Mouse (Mus musculus) c-Kit-positive CD71-positive TER-119-negative erythroid progenitor cells, embryonic 14.5 days (primary cell): ENCODE results near the gene Ifng.
"Not testable (repeated sequence)": the region's sequence is repeated elsewhere in the genome, so short reads cannot be mapped to it uniquely, and the experiment has no call there.

Source experiments
- DNase-seq: peaks from one replicate; pipeline ENCODE4 v3.0.0-alpha.2; 2013; ENCODE audit warnings: low read depth

The Ifng gene

DNA sequence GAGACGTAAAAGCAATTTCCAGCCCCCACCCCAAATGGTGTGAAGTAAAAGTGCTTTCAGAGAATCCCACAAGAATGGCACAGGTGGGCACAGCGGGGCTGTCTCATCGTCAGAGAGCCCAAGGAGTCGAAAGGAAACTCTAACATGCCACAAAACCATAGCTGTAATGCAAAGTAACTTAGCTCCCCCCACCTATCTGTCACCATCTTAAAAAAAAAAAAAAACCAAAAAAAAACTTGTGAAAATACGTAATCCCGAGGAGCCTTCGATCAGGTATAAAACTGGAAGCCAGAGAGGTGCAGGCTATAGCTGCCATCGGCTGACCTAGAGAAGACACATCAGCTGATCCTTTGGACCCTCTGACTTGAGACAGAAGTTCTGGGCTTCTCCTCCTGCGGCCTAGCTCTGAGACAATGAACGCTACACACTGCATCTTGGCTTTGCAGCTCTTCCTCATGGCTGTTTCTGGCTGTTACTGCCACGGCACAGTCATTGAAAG is at the start of gene Ifng:
Gene Ifng (plus strand): TSS at position 305 of the 499 bp plus-strand sequence.
- DNase-seq: no peak

DNA sequence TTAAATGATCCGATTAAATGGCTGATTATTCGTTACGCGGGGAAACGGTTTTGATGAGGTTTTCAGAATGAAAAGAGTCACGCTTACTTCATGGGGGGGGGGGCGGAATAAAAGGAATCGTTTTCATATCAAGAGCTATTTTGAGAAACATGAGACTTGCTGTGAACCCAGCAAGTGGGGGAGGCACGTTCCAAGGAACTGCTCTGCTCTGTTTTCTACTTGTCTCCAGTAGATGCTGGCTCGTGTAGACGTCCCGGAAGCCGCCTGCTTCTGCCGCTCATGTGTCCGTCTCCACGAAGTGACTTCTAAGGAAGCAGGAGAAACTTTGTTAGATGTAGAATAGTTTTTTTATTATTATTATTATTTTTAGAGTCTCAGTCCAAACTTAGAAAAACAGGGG is 40.9 kb upstream of the Ifng start:
- DNase-seq: no peak

DNA sequence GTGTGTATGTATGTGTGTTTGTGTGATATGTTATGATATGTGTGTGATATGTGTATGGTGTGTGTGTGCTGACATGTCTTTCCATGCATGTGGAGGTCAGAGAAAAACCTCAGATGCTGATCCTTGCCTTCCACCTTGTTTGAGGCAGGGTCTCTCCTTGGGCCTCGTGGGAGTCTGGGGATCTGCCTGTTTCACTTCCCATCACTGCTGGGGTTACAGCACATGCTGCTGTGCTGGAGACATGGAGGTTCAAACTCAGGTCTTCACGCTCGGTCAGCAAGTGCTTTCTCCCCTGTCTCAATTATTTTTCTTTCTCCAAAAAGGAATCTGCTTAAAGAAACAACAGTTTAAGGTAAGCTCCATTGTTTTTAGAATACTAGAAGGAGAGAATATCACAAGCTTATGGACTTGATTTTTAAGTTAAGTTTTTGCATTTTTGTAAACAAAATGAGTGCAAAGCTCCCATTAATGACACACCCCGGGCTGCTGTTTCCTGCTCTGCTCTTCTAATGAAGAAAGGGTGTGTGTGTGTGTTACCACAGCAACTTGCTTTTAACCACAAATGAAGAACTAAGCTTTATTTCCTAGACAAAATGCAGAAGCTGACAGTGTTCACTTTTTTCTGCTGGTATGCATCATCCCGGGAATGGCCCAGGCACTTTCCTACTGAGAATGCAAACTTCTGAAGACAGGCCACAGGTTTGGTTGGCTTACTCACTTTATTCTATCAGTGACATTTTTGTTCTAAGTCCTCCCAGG is 34.2 kb upstream of the Ifng start:
- DNase-seq: no peak

DNA sequence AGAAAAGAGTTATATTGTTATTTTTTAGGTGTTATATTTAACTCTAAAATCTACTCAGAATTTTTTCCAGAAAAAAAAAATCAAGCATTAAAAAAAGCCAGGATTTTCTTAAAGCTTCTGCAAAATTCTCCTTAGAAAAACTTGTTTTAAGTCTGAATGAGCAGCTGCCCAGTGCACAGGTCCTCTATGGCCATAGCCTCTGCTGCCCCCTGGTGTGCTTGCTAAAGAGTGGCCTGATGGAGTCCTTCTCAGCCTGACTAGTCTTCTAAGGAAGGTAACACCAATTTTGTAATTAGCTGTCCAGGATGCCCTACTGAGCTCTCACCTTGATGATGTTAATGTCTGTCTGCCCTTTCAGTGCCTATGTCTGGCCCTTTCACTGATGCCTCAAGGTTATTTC is 29.5 kb upstream of the Ifng start:
- DNase-seq: no peak

DNA sequence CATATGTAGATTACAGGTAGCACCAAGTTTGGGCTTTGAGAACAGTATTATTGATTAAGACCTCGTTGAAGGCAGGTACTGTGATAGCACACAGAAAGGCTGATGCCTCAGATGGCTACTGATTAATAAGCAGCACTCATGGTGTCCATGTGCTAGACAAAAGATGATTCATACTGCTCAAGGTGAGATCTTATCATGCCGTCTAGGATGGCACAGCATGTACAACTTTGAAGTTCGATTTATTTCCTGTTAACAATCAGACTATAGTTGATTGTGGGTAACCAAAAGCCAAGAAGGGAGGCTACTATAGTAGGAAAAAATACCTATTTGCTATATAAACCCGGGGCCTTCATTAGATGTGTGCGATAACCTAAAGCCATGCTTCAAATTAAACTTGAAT is 28.1 kb upstream of the Ifng start:
- DNase-seq: no peak

DNA sequence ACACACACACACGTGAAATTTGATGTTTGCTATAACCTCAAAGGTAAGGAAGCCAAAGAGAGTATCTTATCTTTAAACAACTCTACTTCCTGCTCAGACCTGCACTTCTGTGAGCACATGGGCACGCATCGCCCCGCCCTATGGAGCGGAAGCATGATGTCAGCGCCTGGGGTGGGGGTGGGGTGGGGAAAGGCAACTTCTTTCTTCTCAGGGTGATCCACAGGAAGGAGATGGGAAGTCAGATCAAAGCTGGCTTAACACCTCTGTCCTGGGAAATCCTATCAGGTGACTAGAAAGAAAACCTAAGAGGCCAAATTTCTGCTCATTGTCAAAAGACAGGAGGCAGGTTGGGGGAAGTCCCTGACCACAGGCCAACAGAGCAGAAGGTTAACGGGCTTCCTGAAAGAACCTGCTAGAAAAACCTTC is 21.8 kb upstream of the Ifng start:
- DNase-seq: no peak

DNA sequence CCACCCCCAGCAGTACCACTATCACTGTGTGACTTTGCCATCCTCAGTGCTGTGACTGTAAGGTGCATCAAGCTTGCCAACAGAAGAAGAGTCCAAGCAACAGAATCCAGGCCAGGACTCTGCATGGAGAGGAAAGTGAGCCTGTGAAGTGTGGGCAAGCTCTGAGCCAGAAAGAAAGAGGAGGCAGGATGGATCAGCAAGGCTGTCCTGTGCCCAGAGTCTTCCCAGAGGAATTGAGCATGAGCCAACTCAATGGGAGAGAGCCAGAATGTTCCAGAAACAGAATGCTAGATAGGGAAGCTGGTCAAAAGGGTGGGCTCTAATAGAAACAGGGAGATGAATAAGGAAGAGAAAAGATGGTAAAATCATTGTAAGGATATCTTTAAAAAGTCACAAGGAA is 19.9 kb upstream of the Ifng start:
- no peak for DNase-seq

DNA sequence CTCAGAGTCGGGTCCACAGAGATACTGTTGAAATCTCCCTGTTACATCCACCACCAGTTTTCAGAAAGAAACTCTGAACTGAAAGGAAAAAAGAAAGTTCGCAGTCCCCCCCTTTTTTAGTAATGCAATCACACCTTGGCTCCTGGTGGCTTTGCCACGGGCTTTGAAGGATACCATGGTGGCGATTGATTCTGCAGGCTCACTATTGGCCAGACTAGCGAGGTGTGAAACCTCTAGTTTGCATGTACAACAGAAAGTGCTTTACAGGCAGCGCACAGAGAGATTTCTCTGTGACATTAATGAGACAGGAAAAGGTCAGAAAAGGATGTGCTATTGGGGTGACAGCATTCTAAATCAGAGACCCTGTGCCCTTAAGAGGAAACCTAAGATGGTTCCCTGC is 5.3 kb upstream of the Ifng start:
- no peak for DNase-seq

DNA sequence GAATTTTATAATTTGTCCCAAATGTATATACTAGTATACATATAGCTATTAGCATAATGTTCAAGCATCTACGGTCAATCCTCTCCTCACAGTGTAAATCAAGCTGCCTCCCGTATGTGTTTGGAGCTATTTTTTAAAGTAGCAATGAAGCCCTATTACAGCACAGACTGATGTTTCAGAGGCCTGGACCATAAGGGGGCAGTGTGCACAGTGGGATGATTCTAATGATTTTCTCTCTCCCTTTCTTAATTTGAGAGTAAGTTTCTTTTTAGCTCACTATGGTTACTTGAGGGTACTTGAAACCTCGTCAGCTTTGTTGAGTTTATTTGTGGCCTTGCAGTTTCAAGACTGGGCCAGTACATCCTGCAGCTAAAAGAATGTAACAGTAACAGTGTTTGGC is 1.1 kb downstream of the Ifng start:
- DNase-seq: no peak

DNA sequence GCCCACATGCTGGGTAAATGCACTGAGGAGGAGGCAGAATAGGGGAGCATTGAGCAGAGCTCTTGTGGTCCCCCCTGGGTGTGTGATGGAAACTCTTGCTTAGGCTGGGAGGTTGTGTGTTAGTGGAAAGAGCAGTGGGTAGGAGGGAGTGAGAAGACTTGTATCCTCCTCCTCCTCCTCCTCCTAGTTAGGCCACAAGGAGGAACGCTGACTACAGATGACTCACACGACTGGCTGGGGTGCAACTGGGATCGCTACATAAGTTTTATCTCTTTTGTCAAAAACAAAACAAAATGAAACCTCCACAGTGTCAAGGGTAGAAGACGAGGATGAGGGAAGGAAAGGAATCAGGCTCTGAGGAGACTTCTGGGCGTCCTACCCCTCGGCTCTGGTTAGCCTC is 2.2 kb downstream of the Ifng start:
- DNase-seq: no peak

DNA sequence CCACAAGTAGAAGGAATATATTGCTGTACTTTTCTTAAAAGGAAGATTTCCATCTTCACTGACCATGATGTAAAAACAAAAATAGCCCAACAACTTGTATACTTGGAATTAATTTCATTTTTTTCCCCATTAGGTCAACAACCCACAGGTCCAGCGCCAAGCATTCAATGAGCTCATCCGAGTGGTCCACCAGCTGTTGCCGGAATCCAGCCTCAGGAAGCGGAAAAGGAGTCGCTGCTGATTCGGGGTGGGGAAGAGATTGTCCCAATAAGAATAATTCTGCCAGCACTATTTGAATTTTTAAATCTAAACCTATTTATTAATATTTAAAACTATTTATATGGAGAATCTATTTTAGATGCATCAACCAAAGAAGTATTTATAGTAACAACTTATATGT is 4.2 kb downstream of the Ifng start:
- DNase-seq: no peak

DNA sequence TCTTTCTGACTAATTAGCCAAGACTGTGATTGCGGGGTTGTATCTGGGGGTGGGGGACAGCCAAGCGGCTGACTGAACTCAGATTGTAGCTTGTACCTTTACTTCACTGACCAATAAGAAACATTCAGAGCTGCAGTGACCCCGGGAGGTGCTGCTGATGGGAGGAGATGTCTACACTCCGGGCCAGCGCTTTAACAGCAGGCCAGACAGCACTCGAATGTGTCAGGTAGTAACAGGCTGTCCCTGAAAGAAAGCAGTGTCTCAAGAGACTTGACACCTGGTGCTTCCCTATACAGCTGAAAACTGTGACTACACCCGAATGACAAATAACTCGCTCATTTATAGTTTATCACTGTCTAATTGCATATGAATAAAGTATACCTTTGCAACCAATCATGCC is 4.7 kb downstream of the Ifng start:
- DNase-seq: no peak

DNA sequence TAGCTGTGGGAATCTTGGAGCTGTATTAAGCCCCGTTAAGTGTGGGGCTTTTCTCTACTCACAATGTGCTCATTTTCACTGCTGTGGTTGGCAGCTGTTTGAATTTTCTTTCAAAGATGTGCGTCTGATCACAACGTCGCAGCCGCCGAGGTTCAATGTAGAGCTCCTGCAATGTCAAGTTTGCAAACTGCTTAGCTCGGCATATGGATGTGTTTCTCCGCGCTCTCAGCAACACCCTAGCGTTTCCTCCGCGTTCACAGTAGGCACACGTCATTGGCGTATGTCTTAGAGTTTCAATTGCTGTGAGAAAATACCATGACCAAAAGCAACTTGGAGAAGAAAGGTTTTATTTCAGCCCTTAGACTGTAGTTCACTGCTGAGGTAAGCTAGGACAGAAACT is 5.1 kb downstream of the Ifng start:
- no peak for DNase-seq

DNA sequence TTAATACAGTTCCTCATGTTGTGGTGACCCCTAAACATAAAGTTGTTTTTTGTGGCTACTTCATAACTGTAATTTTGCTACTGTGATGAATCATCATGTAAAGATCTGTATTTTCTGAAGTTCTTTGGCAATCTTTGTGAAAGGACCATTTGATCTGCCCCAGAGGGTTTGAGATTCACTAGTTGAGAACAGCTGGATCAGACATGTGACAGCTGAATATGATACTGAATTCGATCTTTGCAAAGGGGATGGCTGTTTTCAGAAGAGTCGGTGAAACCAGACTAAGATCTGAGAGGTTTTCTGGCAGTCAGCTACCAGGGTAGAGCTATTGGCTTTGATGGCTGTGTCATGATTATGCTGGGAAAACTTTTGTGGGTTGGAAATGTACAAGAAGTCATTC is 10.9 kb downstream of the Ifng start:
- no peak for DNase-seq

DNA sequence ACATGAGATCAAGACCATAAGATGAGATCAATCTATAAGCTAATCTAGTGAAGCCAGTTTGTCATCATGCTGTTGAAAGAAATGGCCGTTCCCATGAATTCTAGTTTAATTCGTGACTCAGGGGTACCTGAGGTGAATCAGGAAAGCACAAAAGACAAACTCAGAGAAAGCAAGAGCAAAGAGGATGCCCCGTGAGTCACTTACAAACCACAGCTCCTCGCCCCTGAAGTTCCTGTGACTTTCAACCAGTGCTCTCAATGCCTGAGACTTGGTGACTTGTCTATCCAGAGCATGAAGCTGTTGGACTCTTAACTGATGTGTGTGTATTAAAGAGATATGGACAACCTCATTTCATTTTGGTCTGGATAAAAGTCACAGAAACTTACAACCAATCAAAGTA is 17.9 kb downstream of the Ifng start:
- DNase-seq: no peak

DNA sequence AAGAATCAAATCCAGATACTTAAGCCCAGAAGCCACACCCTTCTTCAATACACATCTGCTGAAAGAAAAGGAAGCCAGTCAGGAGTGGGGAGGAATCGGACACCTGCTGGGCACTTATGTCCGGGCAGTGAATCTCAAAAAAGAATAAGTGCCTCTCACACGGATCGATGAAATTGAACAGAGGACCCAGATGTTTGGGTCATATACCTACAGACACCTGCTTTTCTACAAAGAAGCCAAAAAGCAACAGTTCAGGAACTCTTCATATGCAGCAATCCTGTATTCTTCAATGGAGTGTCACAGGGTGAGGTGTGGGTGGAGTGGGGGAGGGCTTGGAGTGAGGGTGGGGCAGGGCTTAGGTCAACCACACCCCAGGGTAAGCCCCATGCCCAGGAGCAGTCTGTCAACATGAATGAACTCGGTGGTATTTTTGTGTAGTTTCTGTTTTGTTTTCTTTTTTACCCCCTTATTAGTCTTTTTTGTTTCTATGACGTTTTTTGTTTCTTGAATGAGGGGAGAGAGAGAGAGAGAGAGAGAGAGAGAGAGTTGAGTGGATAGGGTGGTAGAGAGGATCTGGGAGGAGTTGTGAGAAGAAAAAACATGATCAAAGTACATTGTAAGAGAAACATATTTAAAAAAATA is 20.4 kb downstream of the Ifng start:
- no peak for DNase-seq

DNA sequence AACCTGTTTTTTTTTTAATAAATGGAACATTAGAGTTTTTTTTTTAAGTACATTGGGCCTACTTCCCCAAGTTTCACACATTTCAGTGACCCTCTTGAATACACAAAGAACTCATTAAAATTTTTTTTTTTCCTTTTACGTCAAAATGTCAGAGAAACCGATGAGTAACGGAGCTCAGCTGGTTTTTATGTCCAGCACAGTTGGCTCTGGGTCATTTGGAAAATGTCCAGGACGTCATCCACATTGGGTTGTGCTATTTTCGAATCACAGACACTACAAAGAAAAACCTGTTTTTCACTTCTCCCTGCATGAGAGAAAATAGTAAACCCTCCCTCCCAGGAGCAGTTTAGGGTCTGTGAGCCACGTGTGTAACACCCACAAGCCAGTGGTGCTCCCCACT is 25.6 kb downstream of the Ifng start:
- DNase-seq: no peak

DNA sequence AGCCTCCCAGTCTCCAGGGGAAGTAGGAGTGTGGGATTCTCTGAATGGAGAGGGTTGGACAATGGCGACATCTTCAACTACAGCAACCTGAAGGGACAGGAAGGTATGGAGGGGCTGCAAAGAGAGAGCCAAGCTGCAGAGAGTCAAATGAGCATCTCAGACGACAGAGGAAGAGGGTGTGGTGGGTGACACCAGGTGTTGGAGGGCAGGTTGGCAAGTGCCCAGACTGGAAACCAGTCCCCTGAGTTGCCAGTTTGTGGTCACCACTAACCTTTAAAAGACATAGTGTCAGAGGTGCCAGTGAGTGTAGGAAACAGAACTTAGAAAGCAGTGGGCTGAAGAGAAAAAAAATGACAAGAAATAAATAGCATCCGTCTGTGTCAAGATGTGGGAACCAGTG is 28.2 kb downstream of the Ifng start:
- DNase-seq: no peak

DNA sequence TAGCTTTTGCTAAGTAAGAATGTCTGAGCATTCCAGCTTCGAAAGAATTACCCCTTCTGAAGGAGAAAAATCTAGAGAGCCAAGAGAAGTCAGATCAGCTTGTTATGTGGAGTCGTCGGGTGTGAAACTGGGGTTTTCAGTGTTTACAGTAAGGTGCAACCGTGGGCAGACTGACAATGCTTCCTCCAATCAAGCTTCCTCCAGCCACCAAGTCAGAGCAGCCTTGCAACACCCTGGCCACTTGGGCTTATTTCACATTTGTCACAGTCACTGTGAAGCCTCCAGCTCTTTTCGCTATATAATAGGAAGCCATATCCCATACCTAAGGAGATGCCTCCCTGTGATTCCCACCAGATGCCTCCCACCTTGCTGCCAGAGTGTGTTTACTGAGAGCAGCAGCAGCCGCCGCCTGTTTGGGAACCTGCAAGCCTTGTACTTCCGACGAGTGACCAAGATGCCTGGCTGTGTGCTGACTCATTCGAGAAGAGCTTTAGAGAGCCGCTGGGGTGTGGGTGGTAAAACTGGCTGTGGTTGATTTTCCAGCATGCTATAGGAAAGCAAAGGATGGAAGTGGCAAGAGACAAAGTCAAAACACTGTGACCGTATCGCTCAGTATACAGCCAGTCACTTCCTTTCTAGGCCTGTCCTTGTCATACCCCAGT is 29.6 kb downstream of the Ifng start:
- DNase-seq: no peak

DNA sequence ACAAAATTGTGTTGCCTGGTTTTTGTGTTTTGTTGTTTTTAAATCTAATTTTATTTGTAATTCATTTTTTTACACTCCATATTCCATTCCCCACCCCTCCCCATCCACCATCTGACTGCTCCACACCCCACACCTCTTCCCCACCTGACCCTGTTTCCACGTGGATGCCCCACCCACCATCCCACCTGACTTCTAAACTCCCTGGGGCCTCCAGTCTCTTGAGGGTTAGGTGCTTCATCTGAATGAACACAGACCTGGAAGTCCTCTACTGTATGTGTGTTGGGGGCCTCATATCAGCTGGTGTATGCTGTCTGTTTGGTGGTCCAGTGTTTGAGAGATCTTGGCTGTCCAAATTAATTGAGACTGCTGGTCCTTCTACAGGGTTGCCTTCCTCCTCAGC is 32.0 kb downstream of the Ifng start:
- not testable (repeated sequence) for DNase-seq

DNA sequence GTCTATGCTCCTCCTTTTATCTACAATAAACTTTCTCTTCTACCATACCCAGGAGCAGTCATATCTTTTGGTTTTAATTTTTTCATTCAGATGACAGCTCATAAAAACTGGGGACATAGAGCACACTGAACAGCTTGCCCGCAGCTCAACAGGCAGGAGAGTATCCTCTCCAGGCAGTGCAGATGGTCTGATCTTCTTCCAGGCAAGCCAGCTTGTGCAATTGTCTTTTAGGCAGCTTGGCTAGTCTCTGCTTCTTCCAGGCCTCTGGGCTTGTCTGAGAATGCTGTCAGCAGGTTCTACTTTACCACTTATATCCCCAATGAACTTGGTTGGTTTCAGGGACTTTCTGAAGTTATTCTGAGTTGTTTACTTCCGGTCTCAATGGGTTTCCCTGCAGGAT is 35.9 kb downstream of the Ifng start:
- no peak for DNase-seq

DNA sequence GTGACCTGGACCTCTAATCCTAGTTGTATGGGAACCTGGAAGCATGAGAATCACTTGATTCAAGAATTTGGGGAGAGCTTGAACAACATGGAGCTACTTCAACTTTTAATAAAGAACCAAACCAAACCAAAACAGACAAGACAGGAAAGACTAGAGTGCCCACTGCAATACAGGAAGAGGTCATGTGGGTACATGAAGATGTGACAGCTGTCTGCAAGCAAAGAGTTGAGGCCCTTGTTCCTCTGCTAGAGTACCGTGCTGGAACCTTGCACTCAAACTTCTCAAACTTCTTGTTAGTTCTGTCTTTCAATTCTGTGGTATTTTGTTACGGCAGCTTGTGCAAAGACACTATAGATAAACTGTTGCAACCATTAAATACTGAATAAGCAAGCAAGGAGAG is 36.5 kb downstream of the Ifng start:
- no peak for DNase-seq

DNA sequence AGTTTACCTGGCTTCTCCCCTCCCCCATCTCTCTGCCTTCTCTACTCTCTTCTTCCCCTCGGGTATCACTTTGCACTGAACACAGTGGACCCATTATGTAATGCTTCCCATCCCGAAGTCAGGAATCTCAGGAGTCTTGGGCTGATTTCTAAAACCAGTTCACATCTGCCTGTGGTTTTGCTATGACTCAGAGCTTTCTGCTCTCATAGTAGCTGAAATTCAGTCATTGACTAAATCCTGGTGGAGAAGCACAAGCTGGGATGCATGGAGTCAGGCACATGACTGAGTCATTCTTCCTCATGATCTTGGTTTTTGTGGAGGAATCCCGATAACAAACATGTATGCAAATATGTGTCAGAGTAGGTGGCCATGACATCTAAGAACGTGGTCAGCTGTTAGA is 38.4 kb downstream of the Ifng start:
- DNase-seq: no peak
